Mouse (Mus musculus): ENCODE data around the gene Edem1.
"Not testable (repeated sequence)": the region's sequence is repeated elsewhere in the genome, so short reads cannot be mapped to it uniquely, and the experiment has no call there.

Edem1 gene

GRCm38 (mm10) chr6:108829386-108830370, 1.2 kb downstream of the Edem1 start:
- peak; percentile 56 for DNase-seq (ENCODE audit: low read depth)

DNA sequence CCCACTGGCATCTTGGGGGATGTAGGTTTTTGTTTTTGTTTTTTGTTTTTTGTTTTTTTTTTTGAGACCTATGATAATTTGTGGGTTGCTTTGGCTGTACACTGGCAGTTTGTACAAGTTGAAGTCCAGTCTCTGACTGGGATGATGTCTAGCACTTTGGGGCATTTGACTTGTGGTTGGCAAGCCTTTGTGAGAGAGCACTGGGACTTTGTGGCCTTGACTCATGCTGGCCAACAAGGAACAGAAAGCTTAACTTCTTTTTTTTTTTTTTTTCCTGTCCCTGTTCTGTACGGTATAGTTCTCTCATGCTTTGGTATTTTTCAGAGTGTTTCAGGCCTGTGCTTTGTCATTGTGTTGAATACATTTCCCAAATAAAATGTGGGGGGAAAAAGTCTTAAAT, 3.7 kb downstream of the Edem1 start:
- peak; percentile 45 for DNase-seq (ENCODE audit: low read depth)

DNA sequence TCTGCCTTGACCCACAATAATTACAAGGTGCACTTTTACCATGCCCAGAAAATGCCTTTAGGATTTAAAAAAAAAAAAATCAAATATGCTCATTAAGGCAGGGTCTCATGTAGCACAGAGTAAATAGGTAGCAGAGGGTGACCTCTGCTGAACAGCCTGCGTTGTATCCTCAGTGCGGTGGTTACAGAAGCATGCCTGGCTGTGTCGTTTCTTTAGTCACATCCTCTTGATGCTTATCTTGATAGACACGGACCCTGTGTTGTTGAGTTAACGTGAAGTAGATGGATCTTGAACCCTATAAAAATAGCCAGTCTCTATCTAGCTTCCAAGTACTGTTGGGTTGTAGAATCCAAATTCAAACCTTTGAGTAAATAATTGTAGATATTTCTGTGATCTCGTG, 4.5 kb downstream of the Edem1 start:
- peak; percentile 75 for DNase-seq (ENCODE audit: low read depth)

GRCm38 (mm10) chr6:108833963-108834697, 5.7 kb downstream of the Edem1 start:
- peak; percentile 55 for DNase-seq (ENCODE audit: low read depth)

- peak; percentile 86 for DNase-seq (ENCODE audit: low read depth)
Measured at GRCm38 (mm10) chr6:108835765-108836691, 7.6 kb downstream of the Edem1 start.

GRCm38 (mm10) chr6:108837081-108837480, 8.6 kb downstream of the Edem1 start:
- no peak for DNase-seq (ENCODE audit: low read depth)

DNA sequence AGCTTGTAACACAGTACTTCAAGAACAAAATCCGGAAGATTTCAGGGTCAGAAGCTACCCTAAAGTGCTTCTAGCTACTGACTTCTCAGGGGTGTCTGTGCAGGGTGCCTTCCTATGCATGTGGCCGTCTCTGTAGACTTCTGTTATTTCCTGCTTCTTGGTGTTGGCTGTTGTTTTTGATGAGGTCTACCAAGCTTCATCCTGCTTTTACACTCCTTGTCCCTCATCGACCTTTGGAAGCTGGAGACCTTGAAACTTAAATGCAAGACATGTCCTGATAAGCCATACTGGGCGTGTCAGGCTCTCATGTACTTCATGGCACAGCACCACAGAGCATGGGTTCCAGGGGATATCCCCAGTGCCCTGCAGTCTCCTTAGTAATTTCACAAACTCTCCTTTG, 9.5 kb downstream of the Edem1 start:
- peak; percentile 60 for DNase-seq (ENCODE audit: low read depth)

DNA sequence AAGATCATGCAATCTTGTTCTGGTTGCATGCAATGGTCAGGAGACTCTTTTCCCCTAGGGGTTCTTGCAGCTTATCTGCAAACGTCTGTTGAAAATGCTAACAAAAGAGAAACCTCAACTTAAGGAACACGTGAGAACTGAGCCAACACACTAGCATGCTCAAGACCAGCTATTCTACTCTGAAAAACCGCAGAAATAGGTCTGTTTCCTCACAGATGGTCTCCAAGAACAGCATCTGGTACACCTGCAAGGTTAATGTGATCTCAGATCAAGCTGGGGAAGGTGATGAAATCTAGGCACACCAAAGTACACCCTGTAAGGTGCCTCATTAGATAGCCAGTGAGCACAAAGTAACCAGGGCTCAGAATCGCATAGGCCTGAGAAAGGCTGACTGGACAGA, 11.0 kb downstream of the Edem1 start:
- DNase-seq (ENCODE audit: low read depth), result peak; percentile 58

DNA sequence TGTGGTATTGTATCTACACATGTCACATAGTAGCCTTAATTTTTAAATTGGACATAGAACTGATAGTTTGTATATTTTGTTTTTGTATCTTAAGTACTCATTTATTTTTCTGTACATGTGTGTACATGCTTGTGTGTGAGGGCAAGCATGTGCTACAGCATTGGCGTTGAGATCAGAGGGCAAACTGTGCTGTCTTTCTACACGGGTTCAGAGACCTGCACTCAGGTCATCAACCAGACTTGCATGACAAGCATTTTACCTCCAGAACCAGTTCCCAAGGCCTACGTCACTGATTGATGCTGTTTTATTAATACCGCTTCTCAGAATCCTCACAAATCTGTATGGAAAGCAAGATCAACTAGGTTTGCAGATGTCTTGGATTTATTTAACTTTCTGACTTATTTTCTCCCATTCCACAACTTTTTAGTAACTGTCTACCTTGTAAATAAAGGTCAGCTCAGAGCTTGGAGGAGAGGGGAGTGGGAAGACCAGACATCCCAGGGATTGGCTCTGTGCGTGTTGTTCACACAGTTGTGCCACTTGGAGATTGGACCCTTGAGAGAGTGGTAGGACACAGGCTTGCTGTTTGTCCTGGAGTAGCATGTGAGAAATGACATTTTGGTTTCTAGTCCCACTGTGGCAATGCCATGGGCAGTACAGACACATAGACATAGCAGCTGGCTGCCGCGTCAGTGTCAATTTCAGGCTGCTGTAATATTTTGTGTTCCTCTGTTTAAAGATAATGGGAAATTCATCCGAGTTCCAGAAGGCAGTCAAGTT, 12.6 kb downstream of the Edem1 start:
- no peak for DNase-seq (ENCODE audit: low read depth)

DNA sequence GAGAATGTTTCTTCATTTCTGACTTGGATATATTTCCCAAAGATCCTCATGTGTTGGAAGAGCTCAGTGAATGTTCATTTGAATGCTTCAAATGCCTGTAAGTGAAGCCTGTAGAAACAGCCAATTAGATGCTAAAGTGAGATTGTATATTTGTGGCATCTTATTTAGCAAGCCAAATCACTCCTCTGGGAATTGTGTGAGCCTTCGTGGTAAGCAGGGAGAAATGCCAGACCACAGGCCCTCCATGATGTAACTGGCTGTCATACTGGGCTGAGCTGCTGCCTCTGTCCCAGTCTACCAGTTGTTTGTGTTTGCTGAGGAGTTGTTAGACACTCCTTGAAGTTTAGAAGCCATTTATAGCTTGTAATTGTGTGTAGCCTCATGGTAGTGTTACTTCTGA, 15.2 kb downstream of the Edem1 start:
- DNase-seq (ENCODE audit: low read depth), result no peak

DNA sequence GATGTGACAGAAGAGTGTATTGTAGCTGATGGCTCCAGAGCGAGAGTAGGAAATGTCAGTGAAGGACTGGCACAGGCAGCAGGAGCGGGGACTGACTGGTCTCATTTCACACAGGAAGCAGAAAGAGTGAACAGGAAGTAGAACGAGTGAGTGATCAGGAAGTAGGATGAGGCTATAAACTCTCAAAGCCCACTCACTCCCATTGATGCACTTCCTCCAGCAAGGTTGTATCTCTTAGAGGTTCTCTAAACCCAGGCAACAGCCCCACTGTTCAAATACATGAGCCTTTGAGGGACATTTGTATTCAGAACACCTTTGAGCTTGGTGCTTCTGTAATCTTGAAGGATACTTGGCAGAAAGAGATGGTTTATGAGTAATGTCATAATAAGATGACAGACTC, 15.7 kb downstream of the Edem1 start:
- peak; percentile 56 for DNase-seq (ENCODE audit: low read depth)

- no peak for DNase-seq (ENCODE audit: low read depth)
Measured at GRCm38 (mm10) chr6:108844771-108845170, 16.3 kb downstream of the Edem1 start.

GRCm38 (mm10) chr6:108852088-108852670, 23.7 kb downstream of the Edem1 start:
- no peak for DNase-seq (ENCODE audit: low read depth)

GRCm38 (mm10) chr6:108852986-108853385, 24.5 kb downstream of the Edem1 start:
- DNase-seq (ENCODE audit: low read depth), result no peak

DNA sequence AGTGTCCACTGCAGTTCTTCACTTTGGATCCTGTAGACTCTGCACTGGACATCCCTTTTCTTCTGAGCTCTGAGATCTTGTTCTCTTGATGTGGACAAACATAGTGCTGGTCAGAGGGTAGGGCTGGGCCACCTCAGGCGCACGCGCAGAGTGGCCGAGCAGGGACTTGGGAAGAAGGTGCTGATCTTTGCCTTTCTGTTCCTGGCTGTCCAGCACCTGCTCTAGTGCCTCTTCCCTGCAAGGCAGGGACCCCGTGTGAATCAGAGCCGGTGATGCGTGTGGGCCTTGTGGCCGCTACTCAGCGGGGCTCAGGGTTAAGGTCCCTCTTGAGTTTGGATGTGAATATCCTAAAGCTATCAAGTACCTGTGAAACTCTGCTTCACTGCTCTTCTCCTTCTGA, 30.1 kb downstream of the Edem1 start:
- no peak for DNase-seq (ENCODE audit: low read depth)

DNA sequence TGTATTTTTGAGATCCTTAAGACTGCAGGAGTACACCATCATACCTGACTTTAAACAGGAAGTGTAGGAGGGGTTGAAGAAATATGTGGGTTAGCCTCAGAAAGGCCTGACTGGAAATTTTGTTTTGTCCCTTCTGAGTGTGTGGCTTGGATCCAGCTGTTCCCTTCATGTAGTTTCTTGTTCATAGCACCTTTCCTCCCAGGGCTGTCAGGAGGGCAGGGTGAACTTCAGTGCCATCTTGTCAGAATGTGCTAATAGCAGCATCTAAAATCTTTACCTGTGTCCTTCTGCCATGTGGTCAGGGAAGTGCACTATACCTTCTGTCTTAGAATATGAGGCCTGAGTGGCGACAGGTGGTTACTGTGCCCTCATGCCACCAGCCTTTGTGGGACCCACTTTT, 32.8 kb downstream of the Edem1 start:
- DNase-seq (ENCODE audit: low read depth), result no peak

GRCm38 (mm10) chr6:108862548-108862947, 34.1 kb downstream of the Edem1 start:
- DNase-seq (ENCODE audit: low read depth), result peak; percentile 50

DNA sequence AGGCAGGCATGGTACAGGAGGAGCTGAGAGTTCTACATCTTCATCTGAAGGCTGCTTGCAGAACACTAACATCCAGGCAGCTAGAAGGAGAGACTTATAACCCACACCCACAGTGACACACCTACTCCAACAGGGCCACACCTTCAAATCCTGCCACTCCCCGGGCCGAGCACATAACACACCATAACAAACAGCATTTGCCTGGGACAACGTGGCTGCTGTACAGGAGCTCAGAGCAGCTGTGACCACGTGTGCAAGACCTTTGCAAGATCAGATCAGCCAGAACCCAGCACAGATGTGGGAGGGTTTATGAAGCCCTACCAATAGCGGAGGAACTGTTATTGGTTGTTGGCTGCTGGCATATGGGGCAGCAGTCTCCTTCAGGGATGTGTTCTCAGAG, 37.9 kb downstream of the Edem1 start:
- DNase-seq (ENCODE audit: low read depth), result no peak

DNA sequence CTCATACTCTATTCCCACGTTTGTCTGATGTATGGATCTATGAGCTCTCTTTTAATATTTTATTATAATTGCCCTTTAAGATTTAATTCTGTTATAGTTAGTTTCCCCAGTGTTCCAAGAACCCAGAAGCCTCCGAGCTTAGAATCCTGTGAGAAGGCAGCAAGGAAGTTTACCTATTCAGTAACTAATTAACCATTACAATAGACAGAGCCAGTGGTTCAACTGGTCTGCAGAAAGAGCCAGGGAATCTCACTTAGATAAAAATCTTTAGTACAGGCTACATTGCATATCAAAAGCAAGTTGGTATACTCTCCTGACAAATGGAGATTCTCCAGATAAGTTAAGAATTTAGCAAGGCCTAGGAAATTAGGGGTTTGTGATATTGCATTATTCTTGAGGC, 40.6 kb downstream of the Edem1 start:
- DNase-seq (ENCODE audit: low read depth), result not testable (repeated sequence)

- no peak for DNase-seq (ENCODE audit: low read depth)
Measured at GRCm38 (mm10) chr6:108870421-108870820, 42.0 kb downstream of the Edem1 start.

GRCm38 (mm10) chr6:108871251-108871650, 42.8 kb downstream of the Edem1 start:
- DNase-seq (ENCODE audit: low read depth), result no peak

Data from induced T-regulatory cell, adult 2 months (primary cell).